Comparison of ENCODE assay signal across 10 mouse cellular contexts in genomic region chr2:12327691-12328354, GRCm38 (mm10). TPM values are rescaled to one million over a fixed set of nuclear protein-coding genes. Genes with fewer than 3 reads are reported as not detected.
DNase-seq lines count a peak whose midpoint lies in the region; ATAC-seq and TF ChIP-seq lines count a peak whose summit lies in the region.
"Had no signal": no experiment of that assay in that cellular context is flagged by ENCODE, and none has a peak within 500 bp of the region (broad histone marks: within the 10 kb centered on the region; RNA-seq: fewer than 3 reads in every experiment).

No protein-coding gene starts in this region.

- TF ChIP-seq CTCF in lung, embryonic 14.5 days (IDR thresholded peaks at IDR 0.05; ENCODE audit: low read depth): no peak
- TF ChIP-seq CTCF in forebrain, postnatal 0 days (IDR thresholded peaks at IDR 0.05; ENCODE audit: low read depth): no peak

- no peak overlapping the region for H3K4me3 ChIP-seq in lung, embryonic 14.5 days (ENCODE audit: low read depth, low read length)
- H3K4me3 ChIP-seq in forebrain, postnatal 0 days (ENCODE audit: low read depth, low read length): peak overlapping the region; percentile 11; the same call in 1 of the 2 replicates
- peak overlapping the region; percentile 42 for H3K4me3 ChIP-seq in liver, embryonic 13.5 days (replicated peaks)
- H3K4me3 ChIP-seq in stomach, embryonic 15.5 days (replicated peaks): no peak overlapping the region

- H3K4me2 ChIP-seq in lung, embryonic 14.5 days: peak overlapping the region; percentile 53
- H3K4me2 ChIP-seq in forebrain, postnatal 0 days (ENCODE audit: low read depth): peak overlapping the region; percentile 43
- peak overlapping the region; percentile 62 for H3K4me2 ChIP-seq in liver, embryonic 13.5 days
- peak overlapping the region; percentile 51 for H3K4me2 ChIP-seq in stomach, embryonic 15.5 days

- H3K27ac ChIP-seq in lung, embryonic 14.5 days (ENCODE audit: low read depth): no peak overlapping the region
- no peak overlapping the region for H3K27ac ChIP-seq in forebrain, postnatal 0 days (ENCODE audit: low read depth, low read length)
- no peak overlapping the region for H3K27ac ChIP-seq in liver, embryonic 13.5 days
- no peak overlapping the region for H3K27ac ChIP-seq in stomach, embryonic 15.5 days

- DNase-seq in lung, embryonic 14.5 days: no peak
- no peak for DNase-seq in lung, postnatal 36 days
- no peak for DNase-seq in forebrain, postnatal 0 days
- no peak for DNase-seq in liver, embryonic 13.5 days
- DNase-seq in thymus, adult 18-20 months: no peak
- no peak for DNase-seq in cerebellum, adult 11-12 months
- DNase-seq in urinary bladder, postnatal 10 days (ENCODE audit: low spot score): no peak
- DNase-seq: right cerebral cortex, adult 18-20 months had no signal

- H3K27me3 ChIP-seq in lung, embryonic 14.5 days (ENCODE audit: insufficient read depth, low read length): no peaks in the 10 kb centered on the region
- H3K27me3 ChIP-seq in forebrain, postnatal 0 days (ENCODE audit: insufficient read depth, low read length): no peaks in the 10 kb centered on the region
- H3K27me3 ChIP-seq in liver, embryonic 13.5 days: no peaks in the 10 kb centered on the region
- H3K27me3 ChIP-seq in stomach, embryonic 15.5 days (replicated peaks): no peaks in the 10 kb centered on the region

- 48% methylated on average over 11 of the region's 11 CpGs for WGBS in lung, embryonic 14.5 days
- 27% methylated on average over 11 of the region's 11 CpGs for WGBS in forebrain, postnatal 0 days
- WGBS in liver, embryonic 13.5 days (ENCODE audit: insufficient replicate concordance): 36% methylated on average over 11 of the region's 11 CpGs
- WGBS in stomach, embryonic 15.5 days: 39% methylated on average over 11 of the region's 11 CpGs

- H3K9me3 ChIP-seq in lung, embryonic 14.5 days (ENCODE audit: low read depth, low read length): no peaks in the 10 kb centered on the region
- H3K9me3 ChIP-seq in forebrain, postnatal 0 days (ENCODE audit: low read length): no peaks in the 10 kb centered on the region
- H3K9me3 ChIP-seq in liver, embryonic 13.5 days (replicated peaks): no peaks in the 10 kb centered on the region
- H3K9me3 ChIP-seq in stomach, embryonic 15.5 days: no peaks in the 10 kb centered on the region

- H3K36me3 ChIP-seq in lung, embryonic 14.5 days (ENCODE audit: insufficient read depth): no peaks in the 10 kb centered on the region
- no peaks in the 10 kb centered on the region for H3K36me3 ChIP-seq in forebrain, postnatal 0 days (ENCODE audit: insufficient read depth)
- H3K36me3 ChIP-seq in liver, embryonic 13.5 days: no peaks in the 10 kb centered on the region
- no peaks in the 10 kb centered on the region for H3K36me3 ChIP-seq in stomach, embryonic 15.5 days

- no peak overlapping the region for H3K9ac ChIP-seq in lung, embryonic 14.5 days
- H3K9ac ChIP-seq in forebrain, postnatal 0 days: no peak overlapping the region
- H3K9ac ChIP-seq in liver, embryonic 13.5 days: peak overlapping the region; percentile 36; the same call in 1 of the 2 replicates
- H3K9ac ChIP-seq in stomach, embryonic 15.5 days: no peak overlapping the region

- peaks cover 9% of the 10 kb centered on the region; the same call in 1 of the 2 replicates for H3K4me1 ChIP-seq in lung, embryonic 14.5 days (ENCODE audit: insufficient read depth)
- H3K4me1 ChIP-seq in forebrain, postnatal 0 days (ENCODE audit: insufficient read depth): peaks cover 7% of the 10 kb centered on the region
- H3K4me1 ChIP-seq in liver, embryonic 13.5 days (replicated peaks): 0 out of 2 replicates have a peak, but pooled peaks cover 5% of the 10 kb centered on the region
- peaks cover 11% of the 10 kb centered on the region for H3K4me1 ChIP-seq in stomach, embryonic 15.5 days

- ATAC-seq in lung, embryonic 14.5 days (ENCODE audit: insufficient read depth): no peak
- ATAC-seq in forebrain, postnatal 0 days: no peak
- ATAC-seq in liver, embryonic 13.5 days (ENCODE audit: low read depth): peak; percentile 53; the same call in 1 of the 2 replicates
- no peak for ATAC-seq in stomach, embryonic 15.5 days (ENCODE audit: insufficient read depth, low FRiP score, low read depth)

RNA-seq across cellular contexts. Expression of gene Itga8, which starts 26.1 kb away (rescaled TPM):
- polyA plus RNA-seq in lung, embryonic 14.5 days (2014; fragmentation: Nextera tagmentation; extraction: Ambion mirVana): 42.6 and 44.1 TPM in 2 replicates
- total RNA-seq in forebrain, postnatal 0 days (2014; rRNA removed): 4.0 and 7.1 TPM in 2 replicates
- 1.9 TPM in 2 replicates for polyA plus RNA-seq in forebrain, postnatal 0 days (2015; fragmentation: Nextera tagmentation; extraction: Ambion mirVana)
- 2.3 and 3.1 TPM in 2 replicates for polyA plus RNA-seq in liver, embryonic 13.5 days (2015; fragmentation: Nextera tagmentation; extraction: Ambion mirVana)
- polyA plus RNA-seq in stomach, embryonic 15.5 days (2015; fragmentation: Nextera tagmentation; extraction: Ambion mirVana): 16.7 and 18.4 TPM in 2 replicates
- total RNA-seq: MEL had no signal

Comparison
In these comparisons a context has a peak if more than half of its experiments do, and no peak if none do; other contexts are left out.
1. H3K4me3 ChIP-seq: peak in forebrain, postnatal 0 days (single experiment) and liver, embryonic 13.5 days (single experiment); none in lung, embryonic 14.5 days (single experiment) and stomach, embryonic 15.5 days (single experiment).
2. Peak in every context shown above with its lines, with median percentiles within 50 percentile points of each other: H3K4me2 ChIP-seq.